Mouse (Mus musculus) MEL (cell line): ENCODE measurements around the gene Wdfy3. TPM values are rescaled to one million over a fixed set of nuclear protein-coding genes. Genes with fewer than 3 reads are reported as not detected.

Source experiments
- DNase-seq: peaks from one replicate; pipeline ENCODE4 v3.0.0; 2011; ENCODE audit warnings: low read depth, low spot score
- H3K27ac ChIP-seq: 2 replicates; pipeline ENCODE4 v1.5.1; 2012; ENCODE audit warnings: low read depth, mild to moderate bottlenecking, control low read depth, low read length, moderate library complexity; ENCODE audit not compliant: control insufficient read depth
- H3K27me3 ChIP-seq, 2 experiments: fragments of 150-350 bp in 1 of 2; sonication (generic) in 1 of 2; 2 replicates each; pipeline ENCODE4 v1.6.1; 2012; ENCODE audit warnings: low read length in 2 of 2, mild to moderate bottlenecking in 2 of 2, improper control_type of control experiment in 1 of 2, moderate library complexity in 1 of 2; ENCODE audit not compliant: insufficient read depth in 2 of 2, control insufficient read depth in 1 of 2
- H3K36me3 ChIP-seq, 2 experiments: 2 replicates each; pipeline ENCODE4 v1.6.1; 2012 to 2014; ENCODE audit warnings: low read length in 2 of 2, improper control_type of control experiment in 1 of 2, inconsistent platforms in 1 of 2, mild to moderate bottlenecking in 1 of 2; ENCODE audit not compliant: insufficient read depth in 2 of 2, control insufficient read depth in 1 of 2
- H3K4me1 ChIP-seq, 2 experiments: fragments of 150-350 bp in 1 of 2; sonication (generic) in 1 of 2; 2 replicates each; pipeline ENCODE4 v1.6.1; 2012; ENCODE audit warnings: low read length in 2 of 2, improper control_type of control experiment in 1 of 2, mild to moderate bottlenecking in 1 of 2; ENCODE audit not compliant: insufficient read depth in 2 of 2, control insufficient read depth in 1 of 2
- H3K4me3 ChIP-seq, 2 experiments: fragments of 150-350 bp in 1 of 2; sonication (generic) in 1 of 2; 2 replicates each; pipeline ENCODE4 v1.5.1; 2012; ENCODE audit warnings: low read depth in 2 of 2, low read length in 2 of 2, mild to moderate bottlenecking in 2 of 2, moderate library complexity in 2 of 2, control low read depth in 1 of 2, improper control_type of control experiment in 1 of 2; ENCODE audit not compliant: control insufficient read depth in 1 of 2, insufficient read depth in 1 of 2
- H3K79me2 ChIP-seq: 2 replicates; pipeline ENCODE4 v1.6.1; 2012; ENCODE audit warnings: mild to moderate bottlenecking, low read length, moderate library complexity; ENCODE audit not compliant: control insufficient read depth, poor library complexity, insufficient read depth
- H3K9ac ChIP-seq: 2 replicates; pipeline ENCODE4 v1.6.1; 2012; ENCODE audit warnings: low read depth, mild to moderate bottlenecking, control low read depth, low read length, moderate library complexity; ENCODE audit not compliant: control insufficient read depth, poor library complexity, severe bottlenecking
- H3K9me3 ChIP-seq: fragments of 150-350 bp; sonication (generic); replicated peaks from 2 replicates; pipeline ENCODE4 v1.6.1; 2012; ENCODE audit warnings: mild to moderate bottlenecking, low read length, improper control_type of control experiment, moderate library complexity; ENCODE audit not compliant: insufficient read depth
- E2F4 ChIP-seq: IDR thresholded peaks from 2 replicates; pipeline ENCODE4 v1.6.1; 2011; ENCODE audit warnings: low read depth, low read length, improper control_type of control experiment, borderline replicate concordance
- EP300 ChIP-seq, 2 experiments: IDR thresholded peaks; 2 replicates each; pipeline ENCODE4 v1.6.1; 2011; ENCODE audit warnings: improper control_type of control experiment in 2 of 2, low read length in 2 of 2, low read depth in 1 of 2, mild to moderate bottlenecking in 1 of 2
- ETS1 ChIP-seq: IDR thresholded peaks from 2 replicates; pipeline ENCODE4 v1.6.1; 2012; ENCODE audit warnings: low read depth, mild to moderate bottlenecking, inconsistent platforms, low read length, improper control_type of control experiment, moderate library complexity
- GATA1 ChIP-seq: IDR thresholded peaks from 2 replicates; pipeline ENCODE4 v1.6.1; 2011; ENCODE audit warnings: low read depth, low read length, improper control_type of control experiment
- HCFC1 ChIP-seq: IDR thresholded peaks from 2 replicates; pipeline ENCODE4 v1.6.1; 2012; ENCODE audit warnings: low read depth, mild to moderate bottlenecking, inconsistent platforms, low read length, improper control_type of control experiment, moderate library complexity
- JUND ChIP-seq: IDR thresholded peaks from 2 replicates; pipeline ENCODE4 v1.6.1; 2011; ENCODE audit warnings: low read depth, mild to moderate bottlenecking, improper control_type of control experiment, low read length
- MAZ ChIP-seq: IDR thresholded peaks from 2 replicates; pipeline ENCODE4 v1.6.1; 2012; ENCODE audit warnings: low read depth, mild to moderate bottlenecking, inconsistent platforms, low read length, improper control_type of control experiment
- MYB ChIP-seq: IDR thresholded peaks from 2 replicates; pipeline ENCODE4 v1.6.1; 2011; ENCODE audit warnings: mild to moderate bottlenecking, low read depth, low read length, improper control_type of control experiment
- MYC ChIP-seq: IDR thresholded peaks from 2 replicates; pipeline ENCODE4 v1.6.1; 2011; ENCODE audit warnings: low read depth, mild to moderate bottlenecking, low read length, improper control_type of control experiment, moderate library complexity
- NELFE ChIP-seq: IDR thresholded peaks from 2 replicates; pipeline ENCODE4 v1.6.1; 2011; ENCODE audit warnings: low read depth, low read length, improper control_type of control experiment
- NRF1 ChIP-seq: IDR thresholded peaks from 2 replicates; pipeline ENCODE4 v1.6.1; 2014; ENCODE audit warnings: low read depth, mild to moderate bottlenecking, inconsistent platforms, low read length, improper control_type of control experiment, moderate library complexity; ENCODE audit not compliant: poor library complexity, insufficient read depth, severe bottlenecking
- POLR2A ChIP-seq, 2 experiments: IDR thresholded peaks; 2 replicates each; pipeline ENCODE4 v1.6.1; 2011 to 2012; ENCODE audit warnings: low read length in 2 of 2, mild to moderate bottlenecking in 2 of 2, control low read depth in 1 of 2, improper control_type of control experiment in 1 of 2, low read depth in 1 of 2, moderate library complexity in 1 of 2; ENCODE audit not compliant: control insufficient read depth in 1 of 2, insufficient read depth in 1 of 2, poor library complexity in 1 of 2
- POLR2AphosphoS2 ChIP-seq: IDR thresholded peaks from 2 replicates; pipeline ENCODE4 v1.6.1; 2011; ENCODE audit warnings: low read length, improper control_type of control experiment
- TAL1 ChIP-seq: IDR thresholded peaks from 2 replicates; pipeline ENCODE4 v1.6.1; 2012; ENCODE audit warnings: mild to moderate bottlenecking, inconsistent platforms, low read length, moderate library complexity, mixed read lengths
- TCF12 ChIP-seq: IDR thresholded peaks from 2 replicates; pipeline ENCODE4 v1.6.1; 2014; ENCODE audit warnings: low read depth, mild to moderate bottlenecking, inconsistent platforms, low read length, improper control_type of control experiment, moderate library complexity
- ZKSCAN1 ChIP-seq: IDR thresholded peaks from 2 replicates; pipeline ENCODE4 v1.6.1; 2012; ENCODE audit warnings: low read depth, mild to moderate bottlenecking, inconsistent platforms, low read length, improper control_type of control experiment, moderate library complexity
- ZMIZ1 ChIP-seq: IDR thresholded peaks from 2 replicates; pipeline ENCODE4 v1.6.1; 2012; ENCODE audit warnings: low read depth, mild to moderate bottlenecking, inconsistent platforms, low read length, improper control_type of control experiment, moderate library complexity
- polyA plus RNA-seq, 2 experiments: library from polyadenylated mRNA; stranded (reverse) in 1 of 2; unstranded in 1 of 2; fragments of >175 nt in 1 of 2; fragments of >200 nt in 1 of 2; gene quantifications; 2 replicates each; pipeline versions ENCODE4 v1.2.1 to v1.2.4; 2012; ENCODE audit warnings: low replicate concordance in 2 of 2, low read depth in 1 of 2; ENCODE audit not compliant: insufficient read length in 2 of 2, insufficient read depth in 1 of 2, missing spikeins in 1 of 2
- total RNA-seq: library from RNA; depleted of rRNA; stranded (reverse); fragments of 300-350 nt; gene quantifications from 2 replicates; pipeline ENCODE4 v1.2.3, GENCODE M21; 2012

Gene Wdfy3
- total and polyA plus RNA-seq, 3 experiments: 10.0 to 21.3 (median 11.9) TPM

DNA sequence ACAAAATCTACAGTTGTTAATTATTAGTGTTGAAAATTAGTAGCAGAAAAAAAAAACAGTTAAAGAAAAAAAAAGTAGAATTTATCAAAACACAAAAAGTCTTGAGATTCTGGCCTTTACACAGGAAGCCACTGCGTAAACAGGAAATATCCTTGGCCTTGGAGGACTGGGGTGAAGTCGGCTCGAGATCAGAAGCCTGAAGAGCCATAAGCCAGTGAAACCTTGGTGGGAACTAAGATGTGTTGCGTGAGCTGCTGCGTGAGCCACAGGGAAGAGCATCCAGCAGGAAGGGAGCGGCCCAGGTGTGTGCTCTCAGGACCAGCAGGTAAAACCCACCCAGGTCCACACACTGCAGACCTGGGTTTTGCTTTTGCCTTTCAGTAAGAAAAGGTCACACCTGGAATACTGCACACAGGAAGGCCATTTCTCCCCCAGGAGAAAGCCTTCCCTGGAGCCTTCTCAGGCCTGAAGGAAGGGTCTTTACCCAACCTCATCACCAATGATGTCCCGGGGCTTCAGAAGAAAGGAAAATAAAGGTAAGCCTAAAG lies 79.3 kb downstream of the Wdfy3 start:
- no peaks in the 10 kb centered on the region for H3K27me3 ChIP-seq
- no peaks in the 10 kb centered on the region for H3K4me1 ChIP-seq
- no peak overlapping the region for H3K9ac ChIP-seq
- no peaks in the 10 kb centered on the region for H3K79me2 ChIP-seq
- no peak overlapping the region for H3K4me3 ChIP-seq
- TF ChIP-seq TCF12 (no peak), EP300 (IDR thresholded peaks at IDR 0.05; ENCODE audit: low read depth in 1 of 2, low read length in 2 of 2) (no peak), E2F4 (no peak), POLR2AphosphoS2 (no peak), ZMIZ1 (no peak), ZKSCAN1 (no peak), JUND (no peak), TAL1 (no peak)
- H3K27ac ChIP-seq: no peak overlapping the region
- no peaks in the 10 kb centered on the region for H3K9me3 ChIP-seq
- no peak for DNase-seq
- no peaks in the 10 kb centered on the region; a peak in 1 of 4 replicates for H3K36me3 ChIP-seq

DNA sequence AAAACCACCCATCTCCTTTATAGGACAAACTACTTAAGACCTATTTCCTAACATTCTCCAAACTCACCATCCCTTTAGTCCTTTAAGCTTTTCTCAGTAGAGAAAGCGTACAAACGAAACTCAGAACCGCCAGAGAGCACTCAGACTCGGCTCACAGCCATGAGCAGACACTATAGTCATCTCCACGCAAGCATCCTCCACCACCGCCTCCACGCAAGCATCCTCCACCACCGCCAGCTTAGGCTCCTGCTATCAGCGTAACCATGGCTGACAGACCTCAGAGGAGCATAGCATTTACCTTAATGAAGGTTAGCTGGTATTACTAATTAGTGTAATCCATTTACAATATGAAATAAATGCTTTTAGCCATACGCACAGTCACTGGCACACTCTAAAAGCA lies 81.2 kb downstream of the Wdfy3 start:
- no peaks in the 10 kb centered on the region for H3K79me2 ChIP-seq
- H3K27ac ChIP-seq: no peak overlapping the region
- no peak overlapping the region for H3K4me3 ChIP-seq
- no peak for TF ChIP-seq HCFC1
- no peak for TF ChIP-seq MAZ
- no peak for TF ChIP-seq POLR2A (IDR thresholded peaks at IDR 0.05; ENCODE audit: control insufficient read depth in 1 of 2, insufficient read depth in 1 of 2, low read depth in 1 of 2, low read length in 2 of 2, poor library complexity in 1 of 2)
- TF ChIP-seq MYB: no peak
- TF ChIP-seq GATA1: no peak
- no peak for TF ChIP-seq MYC
- no peak for TF ChIP-seq ETS1
- TF ChIP-seq NELFE: no peak
- TF ChIP-seq NRF1: no peak
- no peaks in the 10 kb centered on the region for H3K27me3 ChIP-seq
- no peaks in the 10 kb centered on the region for H3K4me1 ChIP-seq
- no peaks in the 10 kb centered on the region for H3K9me3 ChIP-seq
- H3K36me3 ChIP-seq: no peaks in the 10 kb centered on the region; a peak in 2 of 4 replicates
- no peak for DNase-seq
- no peak overlapping the region for H3K9ac ChIP-seq
